Mouse (Mus musculus): ENCODE measurements at regions not wholly inside any gene's neighbourhood (a gene's known extent, or its start where the extent isn't known, plus 50 kb on each side); places are given as distances from the start of the nearest gene placed in this dataset.

DNA sequence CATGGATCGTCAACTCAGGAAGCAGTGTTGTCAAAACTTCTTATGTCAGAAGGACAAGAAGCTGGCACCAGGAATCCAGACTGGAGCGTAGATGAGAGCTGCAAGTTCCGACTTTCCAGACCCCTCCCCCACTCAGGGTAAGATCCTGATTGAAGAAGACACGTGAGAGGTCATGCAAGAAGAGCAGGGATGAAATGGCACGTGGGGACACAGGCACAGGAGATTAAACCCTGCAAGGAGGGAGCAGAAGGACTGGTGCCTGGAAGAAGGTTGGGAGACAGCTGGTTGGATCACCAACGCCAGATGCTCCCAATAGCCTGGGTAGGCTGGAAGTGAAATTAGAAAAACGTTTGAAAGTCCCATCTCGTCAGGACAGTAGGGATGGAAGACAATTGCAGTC is 191.3 kb downstream of the Sox9 start:
- TF ChIP-seq CTCF (IDR thresholded peaks at IDR 0.05; ENCODE audit: borderline replicate concordance, extremely low read depth, insufficient read depth, insufficient read length) (no peak), POLR2A (IDR thresholded peaks at IDR 0.05; ENCODE audit: borderline replicate concordance, extremely low read depth, insufficient read depth, insufficient read length, poor library complexity, severe bottlenecking) (no peak)

Measured in brain, embryonic 14.5 days (tissue).